Comparison of ENCODE assay signal across 18 mouse cellular contexts in genomic region chr8:5011771-5012170, GRCm38 (mm10).
A peak's percentile ranks its signal among the peaks of the same experiment; 100 is the strongest.
DNase-seq lines count a peak whose midpoint lies in the region; ATAC-seq and TF ChIP-seq lines count a peak whose summit lies in the region.
"Had no signal": no experiment of that assay in that cellular context is flagged by ENCODE, and none has a peak within 500 bp of the region (broad histone marks: within the 10 kb centered on the region; RNA-seq: fewer than 3 reads in every experiment).

No protein-coding gene starts in this region.

- no peak overlapping the region for H3K4me3 ChIP-seq in forebrain, embryonic 14.5 days (ENCODE audit: low read depth, low read length)
- no peak overlapping the region for H3K4me3 ChIP-seq in forebrain, embryonic 15.5 days
- H3K4me3 ChIP-seq in forebrain, postnatal 0 days (ENCODE audit: low read depth, low read length), result no peak overlapping the region
- no peak overlapping the region for H3K4me3 ChIP-seq in forebrain, embryonic 10.5 days
- no peak overlapping the region for H3K4me3 ChIP-seq in midbrain, embryonic 16.5 days (ENCODE audit: low read depth, low read length)
- no peak overlapping the region for H3K4me3 ChIP-seq in midbrain, postnatal 0 days (ENCODE audit: low read depth, low read length)
- H3K4me3 ChIP-seq: embryonic facial prominence, embryonic 13.5 days; embryonic facial prominence, embryonic 15.5 days; erythroblast, embryonic 14.5 days had no signal

- H3K36me3 ChIP-seq in forebrain, embryonic 14.5 days (ENCODE audit: control insufficient read depth, insufficient read depth, low read length), result no peaks in the 10 kb centered on the region
- H3K36me3 ChIP-seq in forebrain, embryonic 15.5 days, result no peaks in the 10 kb centered on the region
- no peaks in the 10 kb centered on the region for H3K36me3 ChIP-seq in forebrain, postnatal 0 days (ENCODE audit: insufficient read depth)
- no peaks in the 10 kb centered on the region for H3K36me3 ChIP-seq in forebrain, embryonic 10.5 days (replicated peaks)
- no peaks in the 10 kb centered on the region for H3K36me3 ChIP-seq in midbrain, embryonic 16.5 days (ENCODE audit: control insufficient read depth, insufficient read depth, low read length)
- no peaks in the 10 kb centered on the region for H3K36me3 ChIP-seq in midbrain, postnatal 0 days (ENCODE audit: insufficient read depth, low read length)
- H3K36me3 ChIP-seq: embryonic facial prominence, embryonic 13.5 days; embryonic facial prominence, embryonic 15.5 days; G1E had no signal

- peak; percentile 1 for DNase-seq in forebrain, embryonic 14.5 days (ENCODE audit: low spot score)
- DNase-seq in forebrain, postnatal 0 days, result peak; percentile 2
- DNase-seq in forebrain, embryonic 10.5 days (ENCODE audit: extremely low spot score, low spot score), result no peak
- no peak for DNase-seq in midbrain, postnatal 0 days (ENCODE audit: low spot score)
- DNase-seq: adrenal gland, adult 8-10 months; adrenal gland, postnatal 14 days; adrenal gland, postnatal 36 days; B cell, adult 2 months; embryo, embryonic 11 days had no signal

- no peak for TF ChIP-seq CTCF in forebrain, postnatal 0 days (IDR thresholded peaks at IDR 0.05; ENCODE audit: low read depth)
- no peak for TF ChIP-seq CTCF in midbrain, postnatal 0 days (IDR thresholded peaks at IDR 0.05)

- no peaks in the 10 kb centered on the region for H3K4me1 ChIP-seq in forebrain, embryonic 14.5 days (ENCODE audit: control insufficient read depth, insufficient read depth, low read length)
- H3K4me1 ChIP-seq in forebrain, embryonic 15.5 days, result no peaks in the 10 kb centered on the region
- H3K4me1 ChIP-seq in forebrain, postnatal 0 days (ENCODE audit: insufficient read depth), result no peaks in the 10 kb centered on the region
- no peaks in the 10 kb centered on the region for H3K4me1 ChIP-seq in forebrain, embryonic 10.5 days
- no peaks in the 10 kb centered on the region for H3K4me1 ChIP-seq in midbrain, embryonic 16.5 days (ENCODE audit: control insufficient read depth, insufficient read depth, low read length)
- no peaks in the 10 kb centered on the region for H3K4me1 ChIP-seq in midbrain, postnatal 0 days (ENCODE audit: insufficient read depth, low read length)
- H3K4me1 ChIP-seq: embryonic facial prominence, embryonic 13.5 days; embryonic facial prominence, embryonic 15.5 days had no signal

- no peaks in the 10 kb centered on the region for H3K9me3 ChIP-seq in forebrain, embryonic 14.5 days (replicated peaks; ENCODE audit: control insufficient read depth, low read length)
- H3K9me3 ChIP-seq in forebrain, embryonic 15.5 days, result no peaks in the 10 kb centered on the region
- no peaks in the 10 kb centered on the region for H3K9me3 ChIP-seq in forebrain, postnatal 0 days (ENCODE audit: low read length)
- H3K9me3 ChIP-seq in forebrain, embryonic 10.5 days, result no peaks in the 10 kb centered on the region
- no peaks in the 10 kb centered on the region for H3K9me3 ChIP-seq in midbrain, embryonic 16.5 days (replicated peaks; ENCODE audit: control insufficient read depth, low read length, poor library complexity, severe bottlenecking)
- H3K9me3 ChIP-seq in midbrain, postnatal 0 days (ENCODE audit: low read length), result no peaks in the 10 kb centered on the region
- H3K9me3 ChIP-seq: embryonic facial prominence, embryonic 13.5 days; embryonic facial prominence, embryonic 15.5 days; G1E had no signal

- no peak overlapping the region for H3K4me2 ChIP-seq in forebrain, embryonic 14.5 days (ENCODE audit: low read length)
- no peak overlapping the region for H3K4me2 ChIP-seq in forebrain, embryonic 15.5 days (replicated peaks)
- no peak overlapping the region for H3K4me2 ChIP-seq in forebrain, postnatal 0 days (ENCODE audit: low read depth)
- no peak overlapping the region for H3K4me2 ChIP-seq in midbrain, embryonic 16.5 days (ENCODE audit: low read length)
- H3K4me2 ChIP-seq in midbrain, postnatal 0 days (ENCODE audit: low read depth, low read length, poor library complexity, severe bottlenecking), result no peak overlapping the region
- H3K4me2 ChIP-seq: embryonic facial prominence, embryonic 13.5 days; embryonic facial prominence, embryonic 15.5 days had no signal

- H3K27ac ChIP-seq in forebrain, embryonic 14.5 days (ENCODE audit: low read depth, low read length), result no peak overlapping the region
- H3K27ac ChIP-seq in forebrain, embryonic 15.5 days (replicated peaks), result no peak overlapping the region
- 0 out of 2 replicates have a peak overlapping the region, but pooled peaks have one; percentile 1 for H3K27ac ChIP-seq in forebrain, postnatal 0 days (ENCODE audit: low read depth, low read length)
- H3K27ac ChIP-seq in forebrain, embryonic 10.5 days, result no peak overlapping the region
- no peak overlapping the region for H3K27ac ChIP-seq in midbrain, embryonic 16.5 days (ENCODE audit: low read length)
- H3K27ac ChIP-seq in midbrain, postnatal 0 days (ENCODE audit: low read depth, low read length), result no peak overlapping the region
- H3K27ac ChIP-seq: embryonic facial prominence, embryonic 13.5 days; embryonic facial prominence, embryonic 15.5 days had no signal

- no peak overlapping the region for H3K9ac ChIP-seq in forebrain, embryonic 14.5 days (ENCODE audit: low read length)
- no peak overlapping the region for H3K9ac ChIP-seq in forebrain, embryonic 15.5 days (replicated peaks)
- no peak overlapping the region for H3K9ac ChIP-seq in forebrain, postnatal 0 days
- H3K9ac ChIP-seq in midbrain, embryonic 16.5 days (ENCODE audit: low read depth, low read length), result no peak overlapping the region
- no peak overlapping the region for H3K9ac ChIP-seq in midbrain, postnatal 0 days (replicated peaks; ENCODE audit: low read length, poor library complexity, severe bottlenecking)
- H3K9ac ChIP-seq: embryonic facial prominence, embryonic 13.5 days; embryonic facial prominence, embryonic 15.5 days had no signal

- ATAC-seq in forebrain, embryonic 14.5 days, result no peak
- ATAC-seq in forebrain, embryonic 15.5 days (replicated peaks), result no peak
- ATAC-seq in forebrain, postnatal 0 days, result peak; percentile 53; the same call in 1 of the 2 replicates
- ATAC-seq in midbrain, embryonic 16.5 days, result peak; percentile 39; the same call in 1 of the 2 replicates
- ATAC-seq in midbrain, postnatal 0 days (ENCODE audit: low FRiP score), result no peak
- ATAC-seq: activated CD4-positive, CD25-positive, alpha-beta regulatory T cell, adult 4 months; CD4-positive, CD25-positive, alpha-beta regulatory T cell, adult 4 months; Patski had no signal

- H3K27me3 ChIP-seq in forebrain, embryonic 14.5 days (replicated peaks; ENCODE audit: control insufficient read depth, insufficient read depth, low read length), result no peaks in the 10 kb centered on the region
- no peaks in the 10 kb centered on the region for H3K27me3 ChIP-seq in forebrain, embryonic 15.5 days
- H3K27me3 ChIP-seq in forebrain, postnatal 0 days (ENCODE audit: insufficient read depth, low read length), result no peaks in the 10 kb centered on the region
- no peaks in the 10 kb centered on the region for H3K27me3 ChIP-seq in forebrain, embryonic 10.5 days (ENCODE audit: poor library complexity, severe bottlenecking)
- no peaks in the 10 kb centered on the region for H3K27me3 ChIP-seq in midbrain, embryonic 16.5 days (ENCODE audit: control insufficient read depth, insufficient read depth, low read depth, low read length)
- H3K27me3 ChIP-seq in midbrain, postnatal 0 days (ENCODE audit: insufficient read depth, low read length), result no peaks in the 10 kb centered on the region
- H3K27me3 ChIP-seq: embryonic facial prominence, embryonic 13.5 days; embryonic facial prominence, embryonic 15.5 days; Patski had no signal

- 74% methylated on average over 3 of the region's 3 CpGs for WGBS in forebrain, embryonic 14.5 days
- WGBS in forebrain, embryonic 15.5 days, result 70% methylated on average over 3 of the region's 3 CpGs
- 63% methylated on average over 3 of the region's 3 CpGs for WGBS in forebrain, postnatal 0 days
- 88% methylated on average over 3 of the region's 3 CpGs for WGBS in forebrain, embryonic 10.5 days
- WGBS in midbrain, embryonic 16.5 days, result 62% methylated on average over 3 of the region's 3 CpGs
- WGBS in midbrain, postnatal 0 days, result 66% methylated on average over 3 of the region's 3 CpGs

Comparison
In these comparisons a context has a peak if more than half of its experiments do, and no peak if none do; other contexts are left out.
1. ATAC-seq: peak in forebrain, postnatal 0 days (single experiment) and midbrain, embryonic 16.5 days (single experiment); none in forebrain, embryonic 14.5 days (single experiment), forebrain, embryonic 15.5 days (single experiment) and midbrain, postnatal 0 days (single experiment).
2. DNase-seq: peak in forebrain, embryonic 14.5 days (single experiment) and forebrain, postnatal 0 days (single experiment); none in forebrain, embryonic 10.5 days (single experiment) and midbrain, postnatal 0 days (single experiment).